Mouse (Mus musculus): Measurements from ENCODE around the gene Golph3l. TPM values are rescaled to one million over a fixed set of nuclear protein-coding genes. Genes with fewer than 3 reads are reported as not detected.

The Golph3l gene
- polyA plus RNA-seq, 1 experiment from 2014 or later = 26.9 TPM

DNA sequence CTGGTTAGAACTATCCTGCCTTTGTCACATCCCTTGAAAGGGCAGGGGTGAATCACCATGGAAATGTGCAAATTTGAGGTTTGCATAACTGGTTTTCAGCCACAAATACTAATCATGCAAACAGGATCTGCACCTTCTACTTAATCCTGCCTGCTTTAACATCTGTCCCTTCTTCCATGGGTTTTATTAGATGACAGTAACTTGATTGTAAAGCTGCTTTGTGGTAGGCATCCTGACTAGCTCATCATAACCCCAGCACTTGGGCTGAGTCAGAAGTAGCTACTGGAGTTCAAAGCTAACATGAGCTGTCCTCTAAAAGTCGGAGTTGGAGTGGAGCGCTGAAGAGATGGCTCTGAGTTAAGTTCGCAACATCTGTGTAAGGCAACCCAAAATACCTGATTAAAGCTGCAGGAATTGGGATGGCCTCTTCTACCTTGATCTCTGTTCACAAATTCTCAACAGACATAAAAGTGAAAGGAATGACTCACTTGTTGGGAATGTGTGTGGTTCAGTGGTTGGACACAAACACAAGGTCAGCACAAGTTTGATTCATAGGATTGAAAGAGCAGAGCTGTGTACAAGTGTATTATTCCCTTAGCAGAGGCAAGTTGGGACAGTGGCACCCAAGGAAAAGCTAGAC is 75.4 kb downstream of the Golph3l start:
- WGBS = 84% methylated on average over 3 of the region's 3 CpGs
- H3K9me3 ChIP-seq (replicated peaks) = no peaks in the 10 kb centered on the region

DNA sequence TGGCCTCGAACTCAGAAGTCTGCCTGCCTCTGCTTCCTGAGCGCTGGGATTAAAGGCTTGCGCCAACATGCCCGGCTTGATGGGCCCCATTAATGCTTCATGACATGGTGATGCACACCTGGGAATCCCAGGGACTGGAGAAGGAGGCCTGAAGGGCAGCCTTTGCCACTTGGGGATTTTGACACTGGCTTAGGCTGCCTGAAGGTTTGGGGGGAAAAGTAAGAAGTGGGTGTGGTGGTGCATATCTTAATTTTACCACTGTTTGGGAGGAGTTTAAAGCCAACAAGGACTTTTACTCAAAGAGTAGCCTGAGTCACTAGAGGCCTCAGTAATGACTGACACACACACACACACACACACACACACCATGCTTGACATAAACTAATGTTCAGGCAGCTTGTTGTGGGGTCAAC is 76.2 kb downstream of the Golph3l start:
- Histone ChIP-seq H3K4me1 (peaks cover 65% of the 10 kb centered on the region), H3K27me3 (no peaks in the 10 kb centered on the region), H3K4me2 (replicated peaks) (no peak overlapping the region), H3K9me3 (replicated peaks) (no peaks in the 10 kb centered on the region), H3K27ac (replicated peaks) (no peak overlapping the region), H3K9ac (no peak overlapping the region), H3K36me3 (peaks cover 56% of the 10 kb centered on the region), H3K4me3 (replicated peaks) (no peak overlapping the region)
- no peak for ATAC-seq (ENCODE audit: insufficient number of reproducible peaks, low FRiP score, low TSS enrichment, low read depth)
- WGBS = 86% methylated on average over 4 of the region's 4 CpGs

More for the DNA sequence above, 75.4 kb downstream of the Golph3l start:
- Histone ChIP-seq H3K9ac (no peak overlapping the region), H3K36me3 (peaks cover 50% of the 10 kb centered on the region), H3K27ac (replicated peaks) (0 out of 2 replicates have a peak overlapping the region, but pooled peaks have one; percentile 11), H3K4me2 (replicated peaks) (no peak overlapping the region), H3K27me3 (no peaks in the 10 kb centered on the region), H3K4me3 (replicated peaks) (no peak overlapping the region), H3K4me1 (peaks cover 65% of the 10 kb centered on the region)
- no peak for ATAC-seq (ENCODE audit: insufficient number of reproducible peaks, low FRiP score, low TSS enrichment, low read depth)

DNA sequence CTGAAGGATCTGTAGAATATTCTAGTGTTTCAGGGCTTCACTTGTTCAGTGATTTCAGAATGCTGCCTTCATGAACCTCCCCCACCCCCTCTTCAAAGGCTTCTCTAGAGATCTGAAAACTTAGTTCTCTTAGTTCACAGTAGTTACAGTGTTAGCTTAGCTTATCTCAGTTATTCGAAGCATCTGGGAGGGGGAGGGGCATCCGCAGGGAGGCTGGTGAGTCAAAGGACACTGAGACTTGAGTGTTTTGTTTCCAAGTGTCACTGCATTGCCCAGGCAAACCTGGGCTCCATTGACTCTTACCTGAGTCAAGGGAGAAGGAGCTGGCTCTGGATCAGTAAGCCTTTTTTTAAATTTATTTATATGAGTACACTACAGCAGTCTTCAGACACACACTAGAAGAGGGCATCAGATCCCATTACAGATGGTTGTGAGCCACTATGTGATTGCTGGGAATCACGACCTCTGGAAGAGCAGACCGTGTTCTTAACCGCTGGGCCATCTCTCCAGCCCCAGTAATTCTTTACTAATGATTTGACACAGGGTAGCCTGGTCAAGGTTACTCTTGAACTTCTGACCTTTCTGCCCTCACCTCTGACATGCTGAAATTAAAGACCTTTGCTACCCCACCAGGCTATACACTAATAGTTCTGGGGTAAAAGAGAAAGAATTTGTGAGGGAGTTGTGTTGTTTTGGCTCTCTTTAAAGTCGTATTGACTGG is 77.5 kb downstream of the Golph3l start:
- H3K4me1 ChIP-seq = peaks cover 52% of the 10 kb centered on the region
- no peak overlapping the region for H3K4me3 ChIP-seq (replicated peaks)
- H3K9me3 ChIP-seq (replicated peaks) = no peaks in the 10 kb centered on the region
- ATAC-seq (ENCODE audit: insufficient number of reproducible peaks, low FRiP score, low TSS enrichment, low read depth) = no peak
- H3K9ac ChIP-seq = no peak overlapping the region
- H3K36me3 ChIP-seq = peaks cover 54% of the 10 kb centered on the region
- no peak overlapping the region for H3K4me2 ChIP-seq (replicated peaks)
- 35% methylated on average over 6 of the region's 6 CpGs for WGBS
- no peaks in the 10 kb centered on the region for H3K27me3 ChIP-seq
- no peak overlapping the region for H3K27ac ChIP-seq (replicated peaks)

DNA sequence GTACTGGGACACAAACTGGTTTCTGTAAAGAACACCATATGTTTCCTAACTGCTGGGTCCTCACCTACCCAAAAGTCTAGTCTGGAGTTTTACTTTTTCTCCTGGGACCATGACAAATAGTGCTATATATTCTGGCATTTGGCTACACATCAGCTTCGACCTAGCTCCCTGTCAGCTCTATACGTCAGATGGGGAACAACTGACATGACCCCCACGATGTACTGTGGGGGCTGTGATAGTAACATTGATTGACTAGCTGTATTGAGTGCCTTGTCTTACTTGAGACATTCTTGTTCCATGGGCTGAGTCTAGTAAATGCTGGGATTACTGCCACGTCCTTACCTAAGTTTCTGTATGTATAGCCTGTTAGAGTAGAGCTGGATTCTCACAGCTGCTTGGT is 78.8 kb downstream of the Golph3l start:
- Histone ChIP-seq H3K27ac (replicated peaks) (peak overlapping the region; percentile 84), H3K4me1 (peaks cover 51% of the 10 kb centered on the region), H3K4me2 (replicated peaks) (no peak overlapping the region), H3K36me3 (peaks cover 46% of the 10 kb centered on the region), H3K4me3 (replicated peaks) (no peak overlapping the region), H3K9ac (no peak overlapping the region), H3K27me3 (no peaks in the 10 kb centered on the region), H3K9me3 (replicated peaks) (no peaks in the 10 kb centered on the region)
- WGBS = 44% methylated on average over 4 of the region's 4 CpGs
- ATAC-seq (ENCODE audit: insufficient number of reproducible peaks, low FRiP score, low TSS enrichment, low read depth) = no peak

DNA sequence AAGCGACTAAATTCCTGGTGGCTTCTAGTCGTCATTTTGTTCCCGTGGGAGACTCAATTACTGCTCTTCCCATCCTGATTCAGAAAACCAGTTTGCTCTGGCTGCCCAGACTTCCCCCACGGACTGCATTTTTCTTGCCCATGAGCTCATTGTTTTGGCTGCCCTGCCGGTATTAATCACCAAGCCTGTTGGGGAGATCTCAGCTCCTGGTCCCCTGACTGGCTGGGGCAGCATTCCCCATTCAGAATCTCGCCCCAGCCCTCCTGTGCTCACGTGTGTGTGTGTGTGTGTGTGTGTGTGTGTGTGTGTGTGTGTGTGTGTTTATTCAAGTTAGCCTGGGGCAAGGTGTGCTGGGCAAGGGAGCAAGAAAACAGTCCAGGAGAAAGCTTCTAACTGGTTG is 79.3 kb downstream of the Golph3l start:
- peak; percentile 45; the same call in 1 of the 2 replicates for ATAC-seq (ENCODE audit: insufficient number of reproducible peaks, low FRiP score, low TSS enrichment, low read depth)
- peaks cover 41% of the 10 kb centered on the region for H3K36me3 ChIP-seq
- H3K4me1 ChIP-seq = peaks cover 51% of the 10 kb centered on the region
- H3K27me3 ChIP-seq = no peaks in the 10 kb centered on the region
- H3K4me2 ChIP-seq (replicated peaks) = no peak overlapping the region
- no peaks in the 10 kb centered on the region for H3K9me3 ChIP-seq (replicated peaks)
- peak overlapping the region; percentile 84 for H3K27ac ChIP-seq (replicated peaks)
- no peak overlapping the region for H3K9ac ChIP-seq
- no peak overlapping the region for H3K4me3 ChIP-seq (replicated peaks)
- 22% methylated on average over 7 of the region's 7 CpGs for WGBS

Other genes with a start within 250 kb of the Golph3l start
- 38.3 and 39.4 TPM in 2 replicates for gene Setdb1, start 231.7 kb upstream of the Golph3l start, polyA plus RNA-seq (2015; fragmentation: Nextera tagmentation; extraction: Ambion mirVana)
- 0.24 TPM in 1 of 2 replicates, not detected in the other for gene 4930558C23Rik, start 186.1 kb upstream of the Golph3l start, polyA plus RNA-seq (2015; fragmentation: Nextera tagmentation; extraction: Ambion mirVana)
- gene Arnt, start 154.5 kb upstream of the Golph3l start, polyA plus RNA-seq (2015; fragmentation: Nextera tagmentation; extraction: Ambion mirVana) = 49.9 and 50.2 TPM in 2 replicates
- gene Ctsk, start 89.7 kb upstream of the Golph3l start, polyA plus RNA-seq (2015; fragmentation: Nextera tagmentation; extraction: Ambion mirVana) = 122 and 138 TPM in 2 replicates
- gene Ctss, start 62.1 kb upstream of the Golph3l start, polyA plus RNA-seq (2015; fragmentation: Nextera tagmentation; extraction: Ambion mirVana) = 22.1 and 22.2 TPM in 2 replicates
- not detected in 2 replicates for gene Hormad1, start 29.3 kb upstream of the Golph3l start, polyA plus RNA-seq (2015; fragmentation: Nextera tagmentation; extraction: Ambion mirVana)
- gene Ensa, start 36.1 kb downstream of the Golph3l start, polyA plus RNA-seq (2015; fragmentation: Nextera tagmentation; extraction: Ambion mirVana) = 74.8 and 77.9 TPM in 2 replicates
- 51.8 and 55.4 TPM in 2 replicates for gene Mcl1, start 69.9 kb downstream of the Golph3l start, polyA plus RNA-seq (2015; fragmentation: Nextera tagmentation; extraction: Ambion mirVana)
- 3.8 and 4.2 TPM in 2 replicates for gene Adamtsl4, start 99.0 kb downstream of the Golph3l start, polyA plus RNA-seq (2015; fragmentation: Nextera tagmentation; extraction: Ambion mirVana)
- gene Ecm1, start 150.6 kb downstream of the Golph3l start, polyA plus RNA-seq (2015; fragmentation: Nextera tagmentation; extraction: Ambion mirVana) = 27.8 and 29.9 TPM in 2 replicates
- gene Tars2, start 171.3 kb downstream of the Golph3l start, polyA plus RNA-seq (2015; fragmentation: Nextera tagmentation; extraction: Ambion mirVana) = 39.4 and 45.8 TPM in 2 replicates
- gene Rprd2, start 229.9 kb downstream of the Golph3l start, polyA plus RNA-seq (2015; fragmentation: Nextera tagmentation; extraction: Ambion mirVana) = 20.8 and 22.8 TPM in 2 replicates

Data from embryonic facial prominence, embryonic 15.5 days (tissue).